Mouse (Mus musculus) E14TG2a.4 (cell line): Measurements from ENCODE around the gene Clta.

ENCODE experiments used
- H3K27me3 ChIP-seq: 2 replicates; pipeline ENCODE4 v1.6.1; 2014; ENCODE audit warnings: low read length, control low read depth; ENCODE audit not compliant: insufficient read depth
- H3K36me3 ChIP-seq: 2 replicates; pipeline ENCODE4 v1.6.1; 2014; ENCODE audit warnings: low read length, control low read depth; ENCODE audit not compliant: insufficient read depth
- H3K4me1 ChIP-seq: replicated peaks from 2 replicates; pipeline ENCODE4 v1.6.1; 2014; ENCODE audit warnings: low read depth, low read length, control low read depth
- H3K4me3 ChIP-seq: replicated peaks from 2 replicates; pipeline ENCODE4 v1.5.1; 2014; ENCODE audit warnings: mild to moderate bottlenecking, low read length
- H3K9me3 ChIP-seq: 2 replicates; pipeline ENCODE4 v1.6.1; 2014; ENCODE audit warnings: low read length, control low read depth
- CTCF ChIP-seq: conservative IDR thresholded peaks from 2 replicates; pipeline ENCODE4 v1.5.1; 2014; ENCODE audit warnings: low read length
- NANOG ChIP-seq: IDR thresholded peaks from 2 replicates; pipeline ENCODE4 v1.6.1; 2014; ENCODE audit warnings: borderline replicate concordance, low read length, mixed read lengths
- POU5F1 ChIP-seq: IDR thresholded peaks from 2 replicates; pipeline ENCODE4 v1.6.1; 2014; ENCODE audit warnings: low read length, borderline replicate concordance

The Clta gene

DNA sequence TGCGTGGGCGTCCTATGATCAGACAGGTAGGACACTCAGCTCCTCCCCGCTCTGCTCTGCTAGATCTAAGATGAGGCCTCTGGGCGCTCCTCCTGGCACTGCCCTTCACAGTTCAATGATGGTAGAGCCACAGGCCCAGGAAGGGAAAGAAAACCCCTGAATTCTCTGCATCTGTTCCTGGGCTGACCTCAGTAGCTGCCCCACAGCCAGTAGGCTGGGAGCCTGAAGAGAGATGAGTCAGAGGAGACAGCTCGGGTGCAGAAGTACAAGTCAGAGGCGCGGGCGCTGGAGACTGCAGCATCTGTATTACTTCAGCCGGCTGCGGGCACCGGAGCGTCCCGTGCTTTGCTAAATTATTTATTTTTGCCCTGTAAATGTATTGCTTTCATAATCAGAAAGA is 35.6 kb upstream of the Clta start:
- Histone ChIP-seq H3K36me3 (peaks cover 28% of the 10 kb centered on the region; the same call in 1 of the 2 replicates), H3K4me1 (peaks cover 93% of the 10 kb centered on the region), H3K9me3 (peaks cover 13% of the 10 kb centered on the region), H3K27me3 (no peaks in the 10 kb centered on the region), H3K4me3 (peak overlapping the region; percentile 55)
- TF ChIP-seq POU5F1 (no peak), CTCF (no peak), NANOG (no peak)

DNA sequence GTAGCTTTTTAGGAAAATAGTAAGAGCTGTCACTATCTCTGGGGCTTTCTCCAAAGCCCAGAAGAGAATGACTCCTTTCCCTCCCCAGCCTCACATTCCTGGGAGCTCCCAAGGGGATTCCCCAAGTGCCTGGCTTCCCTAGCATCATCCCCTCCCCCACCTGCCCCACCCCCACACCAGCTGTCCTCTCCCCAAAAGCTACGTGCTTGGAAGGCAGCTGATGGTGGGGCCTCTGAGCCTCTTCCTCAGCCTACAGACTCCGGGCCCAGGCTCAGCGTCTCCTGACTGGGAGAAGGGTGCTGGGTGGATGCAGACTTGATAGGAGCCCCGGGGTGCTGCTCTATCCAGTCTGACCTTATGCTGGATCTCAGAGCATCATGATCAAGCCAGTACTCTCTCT is 34.9 kb upstream of the Clta start:
- H3K9me3 ChIP-seq: peaks cover 13% of the 10 kb centered on the region
- peak overlapping the region; percentile 37; the same call in 1 of the 2 replicates for H3K4me3 ChIP-seq
- no peaks in the 10 kb centered on the region for H3K27me3 ChIP-seq
- TF ChIP-seq CTCF (no peak), NANOG (no peak), POU5F1 (no peak)
- H3K4me1 ChIP-seq: peaks cover 93% of the 10 kb centered on the region
- peaks cover 31% of the 10 kb centered on the region; the same call in 1 of the 2 replicates for H3K36me3 ChIP-seq

DNA sequence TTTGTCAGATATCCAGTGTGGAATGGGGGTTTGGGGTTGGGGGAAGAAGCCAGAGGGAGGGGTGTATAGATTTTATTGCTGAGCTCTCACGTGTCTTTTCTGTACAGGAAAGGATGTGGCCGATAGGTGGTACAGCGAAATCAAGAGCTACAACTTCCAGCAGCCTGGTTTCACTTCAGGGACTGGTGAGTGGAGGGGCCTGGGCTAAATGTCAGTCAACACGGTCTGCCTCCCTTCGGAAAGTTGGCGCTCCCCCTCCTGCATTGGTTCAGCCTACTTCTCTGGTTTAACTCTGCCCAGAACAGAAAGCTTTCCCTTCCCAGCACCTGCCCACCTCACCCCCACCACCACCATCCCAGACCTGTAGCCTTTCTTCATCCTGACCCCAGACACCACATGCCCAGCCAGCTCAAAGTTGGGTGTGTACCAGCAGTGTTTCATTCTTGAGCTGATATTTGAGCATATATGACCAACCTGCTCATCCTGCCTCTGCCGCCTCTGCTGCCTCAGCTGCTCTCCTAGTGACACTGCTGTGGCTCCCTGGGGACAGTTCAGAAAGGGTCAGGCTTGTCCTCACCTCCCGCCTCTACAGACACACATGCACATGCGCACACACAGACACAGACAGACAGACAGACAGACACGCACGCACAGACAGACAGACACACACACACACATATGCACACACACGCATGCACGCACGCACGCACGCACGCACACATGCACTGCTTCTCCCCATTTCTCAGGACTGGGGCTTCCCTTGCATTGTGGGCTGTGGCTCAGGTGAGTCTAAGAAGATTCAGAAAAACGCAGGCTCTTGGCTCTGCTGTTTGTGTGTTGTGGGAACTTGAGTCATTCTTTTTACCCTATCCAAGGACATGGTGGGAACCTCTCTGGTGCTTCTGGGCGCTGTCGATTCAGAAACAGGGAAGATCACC is 33.6 kb upstream of the Clta start:
- peaks cover 13% of the 10 kb centered on the region for H3K9me3 ChIP-seq
- H3K4me1 ChIP-seq: peaks cover 88% of the 10 kb centered on the region
- peak overlapping the region; percentile 51 for H3K4me3 ChIP-seq
- H3K36me3 ChIP-seq: peaks cover 32% of the 10 kb centered on the region; the same call in 1 of the 2 replicates
- H3K27me3 ChIP-seq: no peaks in the 10 kb centered on the region
- no peak for TF ChIP-seq NANOG
- TF ChIP-seq POU5F1: no peak
- no peak for TF ChIP-seq CTCF

DNA sequence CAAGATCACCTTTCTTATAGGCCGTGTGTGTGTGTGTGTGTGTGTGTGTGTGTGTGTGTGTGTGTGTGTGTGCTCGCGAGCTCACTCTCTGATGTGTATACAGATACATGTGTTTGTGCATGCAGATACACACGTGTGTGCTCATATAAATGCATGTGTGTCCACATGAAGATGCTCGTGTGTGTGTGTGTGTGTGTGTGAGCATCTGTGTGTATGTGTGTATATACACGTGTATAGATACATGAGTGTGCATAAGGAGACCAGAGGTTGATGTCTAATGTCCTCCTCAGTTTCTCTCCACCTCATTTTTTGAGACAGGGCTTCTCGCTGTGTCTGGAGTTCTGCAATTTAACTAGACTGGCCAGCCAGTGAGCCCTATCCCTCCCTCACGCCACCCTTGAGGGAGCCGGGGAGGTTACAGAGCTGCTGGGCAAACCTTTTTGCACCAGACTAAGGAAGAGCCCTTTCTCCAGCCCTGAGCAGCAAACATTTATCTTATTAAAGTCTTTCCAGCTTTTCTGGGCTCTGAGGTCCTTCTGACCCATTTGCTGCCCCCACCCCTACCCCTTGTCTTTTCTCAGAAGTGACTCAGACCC is 32.6 kb upstream of the Clta start:
- TF ChIP-seq NANOG: no peak
- no peak for TF ChIP-seq CTCF
- Histone ChIP-seq H3K36me3 (peaks cover 32% of the 10 kb centered on the region; the same call in 1 of the 2 replicates), H3K27me3 (no peaks in the 10 kb centered on the region), H3K9me3 (peaks cover 8% of the 10 kb centered on the region), H3K4me1 (peaks cover 87% of the 10 kb centered on the region), H3K4me3 (peak overlapping the region; percentile 72)

DNA sequence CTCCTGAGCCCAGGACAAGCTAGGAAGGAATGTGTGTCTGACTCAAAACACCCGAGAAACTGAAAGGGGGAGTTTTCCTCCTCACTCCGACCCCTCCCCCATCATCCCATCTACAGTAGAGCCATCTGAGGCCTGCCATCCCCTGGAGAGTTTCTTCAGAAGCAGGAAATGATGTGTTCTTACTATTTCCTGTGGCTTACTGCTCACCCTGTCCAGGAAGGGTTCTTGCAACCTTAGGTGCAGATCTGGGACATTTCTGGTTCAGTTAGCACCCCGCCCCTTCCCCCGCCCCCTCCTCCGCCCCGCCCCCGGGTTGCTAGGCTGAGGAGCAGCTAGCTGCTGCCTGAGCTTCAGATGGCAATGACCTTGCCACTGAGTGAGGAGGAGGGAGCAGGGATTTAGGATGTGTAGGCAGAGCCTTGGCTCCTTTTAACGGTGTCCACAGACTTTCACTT is 32.1 kb upstream of the Clta start:
- H3K9me3 ChIP-seq: peaks cover 3% of the 10 kb centered on the region; the same call in 1 of the 2 replicates
- no peaks in the 10 kb centered on the region for H3K27me3 ChIP-seq
- peaks cover 87% of the 10 kb centered on the region for H3K4me1 ChIP-seq
- H3K36me3 ChIP-seq: peaks cover 31% of the 10 kb centered on the region; the same call in 1 of the 2 replicates
- H3K4me3 ChIP-seq: peak overlapping the region; percentile 72
- TF ChIP-seq NANOG (no peak), POU5F1 (no peak), CTCF (no peak)

DNA sequence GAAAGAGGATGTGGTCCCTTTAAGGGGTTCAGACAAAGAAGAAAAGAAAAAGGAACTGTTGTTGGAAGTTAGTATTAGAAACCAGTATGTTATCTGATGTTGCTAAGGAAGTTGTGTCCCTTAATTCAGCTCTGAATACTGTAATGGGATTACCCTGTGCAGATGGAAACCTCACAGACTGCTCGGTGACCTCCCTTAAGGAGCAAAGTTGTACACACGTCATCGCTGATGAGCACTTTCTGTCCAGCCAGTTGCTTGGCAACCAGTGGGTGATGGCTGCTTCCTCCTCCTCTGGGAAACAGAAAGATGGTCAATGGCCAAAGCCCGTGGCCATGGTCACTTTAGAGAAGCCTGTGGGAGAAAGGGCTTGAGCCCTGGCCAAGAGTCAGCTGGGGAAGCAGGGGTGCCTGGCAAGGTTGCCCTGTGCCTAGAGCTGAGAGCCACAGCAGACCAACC is 30.7 kb upstream of the Clta start:
- Histone ChIP-seq H3K27me3 (no peaks in the 10 kb centered on the region), H3K4me3 (no peak overlapping the region), H3K4me1 (peaks cover 89% of the 10 kb centered on the region), H3K9me3 (no peaks in the 10 kb centered on the region), H3K36me3 (peaks cover 42% of the 10 kb centered on the region; the same call in 1 of the 2 replicates)
- TF ChIP-seq CTCF: no peak

DNA sequence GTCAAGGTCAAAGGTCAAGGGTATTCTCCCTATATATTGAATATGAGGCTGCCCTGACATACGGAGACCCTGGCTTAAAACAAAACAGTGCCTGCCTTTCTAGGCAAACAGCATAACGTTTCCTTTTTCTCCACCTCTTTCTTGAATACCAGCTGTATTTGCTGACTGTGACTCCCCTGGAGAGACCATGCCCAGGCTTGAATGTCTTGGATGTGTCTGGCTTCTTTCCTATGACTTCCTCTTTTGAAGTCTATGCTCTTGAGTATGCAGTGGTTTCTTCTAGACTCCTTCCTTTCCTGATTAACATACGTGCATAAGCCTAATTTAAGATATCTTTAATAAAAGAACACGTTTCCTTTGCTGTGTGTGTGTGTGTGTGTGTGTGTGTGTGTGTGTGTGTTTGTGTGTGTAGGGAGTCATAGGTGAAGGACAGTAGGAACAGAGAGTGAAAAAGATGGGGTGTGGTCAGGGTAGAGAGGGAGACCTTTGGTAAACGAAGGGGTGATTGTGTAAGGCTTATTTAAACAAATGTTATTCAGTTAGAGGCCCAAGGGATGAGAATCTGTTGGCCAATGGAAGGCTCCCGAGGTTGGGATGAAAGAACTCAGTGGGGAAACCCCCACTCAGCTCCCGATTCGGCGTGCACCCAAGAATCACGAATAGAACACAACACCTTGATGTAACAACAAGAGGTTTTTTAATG is 29.2 kb upstream of the Clta start:
- no peaks in the 10 kb centered on the region for H3K27me3 ChIP-seq
- H3K36me3 ChIP-seq: peaks cover 39% of the 10 kb centered on the region; the same call in 1 of the 2 replicates
- peaks cover 90% of the 10 kb centered on the region for H3K4me1 ChIP-seq
- H3K4me3 ChIP-seq: no peak overlapping the region
- no peak for TF ChIP-seq CTCF
- no peak for TF ChIP-seq POU5F1
- TF ChIP-seq NANOG: no peak
- H3K9me3 ChIP-seq: no peaks in the 10 kb centered on the region

DNA sequence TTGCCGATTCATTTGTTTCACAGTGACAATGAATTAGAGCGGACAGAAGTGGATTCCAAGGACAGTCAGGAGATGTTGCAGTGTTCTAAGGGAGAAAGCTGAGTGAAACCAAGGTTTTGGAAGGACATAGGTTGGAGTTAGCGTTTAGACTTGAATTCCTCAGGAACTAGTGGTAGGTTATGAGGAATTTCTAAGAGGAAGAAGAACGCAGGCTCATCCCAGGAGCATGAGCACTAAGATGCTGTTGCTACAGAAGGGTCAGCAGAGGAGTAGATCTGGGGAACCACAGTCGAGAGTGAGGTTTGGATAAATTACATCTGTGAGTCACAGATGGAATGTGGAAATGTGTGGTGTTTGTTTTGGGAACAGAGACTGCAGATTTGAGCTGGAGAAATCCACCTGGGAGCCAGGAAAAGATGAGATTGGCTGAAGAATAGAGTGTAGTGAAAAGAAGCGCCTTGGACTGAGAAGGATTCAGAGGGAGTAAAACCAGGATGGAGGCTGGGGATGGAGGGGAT is 28.0 kb upstream of the Clta start:
- Histone ChIP-seq H3K36me3 (peaks cover 38% of the 10 kb centered on the region; the same call in 1 of the 2 replicates), H3K4me3 (no peak overlapping the region), H3K27me3 (no peaks in the 10 kb centered on the region), H3K9me3 (no peaks in the 10 kb centered on the region), H3K4me1 (peaks cover 90% of the 10 kb centered on the region)
- TF ChIP-seq POU5F1: no peak
- TF ChIP-seq NANOG: no peak
- TF ChIP-seq CTCF: no peak
